14 mouse cellular contexts compared by ENCODE assay signal in the genomic region with DNA sequence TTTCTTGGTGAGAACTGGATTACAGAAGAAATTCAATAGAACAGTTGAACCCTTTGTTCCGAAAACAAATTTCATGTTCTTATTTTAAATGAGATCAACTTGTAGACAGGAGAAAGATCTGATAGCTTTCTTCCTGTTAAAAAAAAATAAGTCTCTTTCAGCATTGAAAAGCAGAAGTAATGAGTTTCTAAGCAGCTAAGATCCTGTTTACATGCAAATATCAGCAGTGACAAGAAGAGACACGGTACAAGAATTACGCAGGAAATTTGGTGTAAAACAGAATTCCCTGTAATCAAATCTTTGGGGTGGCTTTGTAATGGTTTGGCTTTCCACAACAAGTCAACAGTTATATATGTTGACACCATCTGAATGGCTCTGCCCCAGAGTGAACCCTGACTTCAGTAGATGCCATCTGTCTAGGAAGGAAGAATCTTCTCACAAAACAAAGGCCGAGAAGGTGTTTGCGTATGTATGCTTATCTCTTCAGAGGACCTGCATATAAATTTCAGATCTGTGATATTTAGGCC.
"Had no signal": no experiment of that assay in that cellular context is flagged by ENCODE, and none has a peak within 500 bp of the region (broad histone marks: within the 10 kb centered on the region; RNA-seq: fewer than 3 reads in every experiment).

No protein-coding gene starts in this region.

- H3K4me2 ChIP-seq: limb, embryonic 13.5 days; midbrain, embryonic 12.5 days had no signal

- DNase-seq: kidney, postnatal 10 days; kidney, postnatal 4 days; left cerebral cortex, postnatal 4 days; lung, adult 18-20 months; retina, postnatal 1 day; right cerebral cortex, postnatal 4 days; spleen, adult 18-20 months; thymus, postnatal 14 days had no signal

- H3K4me1 ChIP-seq: limb, embryonic 13.5 days; midbrain, embryonic 12.5 days had no signal

- H3K9me3 ChIP-seq: limb, embryonic 13.5 days; midbrain, embryonic 12.5 days had no signal

- H3K9ac ChIP-seq: limb, embryonic 13.5 days; liver, embryonic 14.5 days; midbrain, embryonic 12.5 days had no signal

- H3K36me3 ChIP-seq: limb, embryonic 13.5 days; midbrain, embryonic 12.5 days had no signal

- H3K4me3 ChIP-seq: layer of hippocampus, adult 2 months; limb, embryonic 13.5 days; midbrain, embryonic 12.5 days had no signal

- H3K27ac ChIP-seq: layer of hippocampus, adult 2 months; limb, embryonic 13.5 days; liver, embryonic 14.5 days; midbrain, embryonic 12.5 days; stomach, postnatal 0 days had no signal

- H3K27me3 ChIP-seq: limb, embryonic 13.5 days; midbrain, embryonic 12.5 days had no signal

- ATAC-seq: midbrain, embryonic 16.5 days had no signal
